Mouse (Mus musculus): ENCODE measurements at regions not wholly inside any gene's neighbourhood (a gene's known extent, or its start where the extent isn't known, plus 50 kb on each side); places are given as distances from the start of the nearest gene placed in this dataset.
A peak's percentile ranks its signal among the peaks of the same experiment; 100 is the strongest.

DNA sequence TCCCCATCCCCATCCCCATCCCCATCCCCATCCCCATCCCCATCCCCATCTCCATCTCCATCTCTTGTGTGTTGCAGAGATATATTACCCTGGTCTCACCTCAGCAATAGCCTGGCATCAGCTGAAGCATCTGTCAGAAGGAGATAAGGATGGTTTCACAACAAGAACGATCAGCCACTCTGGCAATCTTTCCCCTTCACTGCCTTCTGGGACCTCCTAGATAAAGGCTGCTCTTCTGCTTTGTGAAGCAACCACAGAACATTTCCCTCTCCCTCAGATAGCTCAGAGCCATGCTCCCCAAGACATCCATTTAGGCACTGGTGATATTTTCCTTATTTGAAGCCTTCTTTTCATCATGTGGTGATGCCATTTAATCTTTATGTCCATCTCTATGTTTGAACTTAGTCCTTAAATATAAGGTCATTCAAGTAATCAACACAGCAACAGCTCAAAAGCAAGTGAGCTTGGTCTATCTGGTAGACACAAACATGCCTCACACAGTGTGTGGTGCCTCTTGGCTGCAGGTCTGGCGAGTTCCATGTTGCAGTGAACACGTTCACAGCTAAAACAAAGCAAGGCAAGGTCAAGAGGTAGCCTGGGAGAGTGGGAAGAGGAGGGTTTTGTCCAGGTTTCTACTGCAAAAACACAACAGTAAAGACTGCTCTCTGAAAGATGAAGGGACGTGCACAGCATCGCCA, 321.7 kb upstream of the Runx1 start:
- TF ChIP-seq CTCF (IDR thresholded peaks at IDR 0.05; ENCODE audit: low read depth, low read length): no peak
- no peak for TF ChIP-seq GATA1 (IDR thresholded peaks at IDR 0.05; ENCODE audit: borderline replicate concordance, low read length)
- TF ChIP-seq TAL1 (conservative IDR thresholded peaks at IDR 0.05; ENCODE audit: low read depth, low read length): peak; percentile 99
- TF ChIP-seq POLR2AphosphoS5 (IDR thresholded peaks at IDR 0.05; ENCODE audit: insufficient replicate concordance, low read depth, low read length): no peak
- 0 out of 2 replicates have a peak, but pooled peaks have one; percentile 23 for TF ChIP-seq GATA2 (IDR thresholded peaks at IDR 0.05; ENCODE audit: borderline replicate concordance, low read depth, low read length)
